Mouse (Mus musculus): Measurements from ENCODE around the gene Prkcz. TPM values are rescaled to one million over a fixed set of nuclear protein-coding genes. Genes with fewer than 3 reads are reported as not detected.
"Not testable (repeated sequence)": the region's sequence is repeated elsewhere in the genome, so short reads cannot be mapped to it uniquely, and the experiment has no call there.

Gene Prkcz
- total RNA-seq, 2 experiments from 2014 or later: 1.6 to 2.6 TPM

- DNase-seq: no peak
- intact Hi-C loops (cut with DNase I; ENCODE audit: low total_unique reads): no loop called here
These were observed 108.9 kb downstream of the Prkcz start for GRCm38 (mm10) chr4:155252253-155252652.

- no peak for DNase-seq
- intact Hi-C loops (cut with DNase I; ENCODE audit: low total_unique reads): no loop called here
These were observed 110.0 kb downstream of the Prkcz start for GRCm38 (mm10) chr4:155251147-155251546.

- intact Hi-C loops (cut with DNase I; ENCODE audit: low total_unique reads): no loop called here
- no peak for DNase-seq
These were observed 110.6 kb downstream of the Prkcz start for GRCm38 (mm10) chr4:155250361-155251117.

- peak; percentile 90 for DNase-seq
- intact Hi-C loops (cut with DNase I; ENCODE audit: low total_unique reads): loop anchor here (2.0 to 10.0 kb wide), 2 partner anchors 125 to 153 kb away; no protein-coding TSS in a partner anchor
These were observed 111.4 kb downstream of the Prkcz start, which contains the start of gene Faap20 for GRCm38 (mm10) chr4:155249648-155250351. TSS of gene Faap20 (plus strand) at chr4:155249802.

- intact Hi-C loops (cut with DNase I; ENCODE audit: low total_unique reads): loop anchor here (2.0 to 10.0 kb wide), 2 partner anchors 124 to 152 kb away; no protein-coding TSS in a partner anchor
- DNase-seq: peak; percentile 91
These were observed 111.9 kb downstream of the Prkcz start for GRCm38 (mm10) chr4:155249257-155249647.

GRCm38 (mm10) chr4:155248054-155248453 is 113.1 kb downstream of the Prkcz start:
- intact Hi-C loops (cut with DNase I; ENCODE audit: low total_unique reads): loop anchor here (2.0 to 10.0 kb wide), 2 partner anchors 123 to 151 kb away; no protein-coding TSS in a partner anchor
- not testable (repeated sequence) for DNase-seq

- intact Hi-C loops (cut with DNase I; ENCODE audit: low total_unique reads): loop anchor here (10.0 kb wide), 1 partner anchor 122 kb away; no protein-coding TSS in a partner anchor
- peak; percentile 77 for DNase-seq
These were observed 114.5 kb downstream of the Prkcz start for GRCm38 (mm10) chr4:155246691-155247105.

- intact Hi-C loops (cut with DNase I; ENCODE audit: low total_unique reads): loop anchor here (10.0 kb wide), 1 partner anchor 121 kb away; no protein-coding TSS in a partner anchor
- DNase-seq: no peak
These were observed 115.2 kb downstream of the Prkcz start for GRCm38 (mm10) chr4:155245770-155246492.

- DNase-seq: no peak
- intact Hi-C loops (cut with DNase I; ENCODE audit: low total_unique reads): loop anchor here (10.0 kb wide), 1 partner anchor 118 kb away; no protein-coding TSS in a partner anchor
These were observed 117.9 kb downstream of the Prkcz start for GRCm38 (mm10) chr4:155243233-155243632.

- intact Hi-C loops (cut with DNase I; ENCODE audit: low total_unique reads): loop anchor here (10.0 kb wide), 1 partner anchor 117 kb away; no protein-coding TSS in a partner anchor
- no peak for DNase-seq
These were observed 118.9 kb downstream of the Prkcz start for GRCm38 (mm10) chr4:155242292-155242691.

GRCm38 (mm10) chr4:155241789-155242188 is 119.4 kb downstream of the Prkcz start:
- no peak for DNase-seq
- intact Hi-C loops (cut with DNase I; ENCODE audit: low total_unique reads): loop anchor here (10.0 kb wide), 1 partner anchor 117 kb away; no protein-coding TSS in a partner anchor

GRCm38 (mm10) chr4:155239494-155239893 is 121.7 kb downstream of the Prkcz start:
- intact Hi-C loops (cut with DNase I; ENCODE audit: low total_unique reads): no loop called here
- DNase-seq: no peak

- DNase-seq: peak; percentile 65
- intact Hi-C loops (cut with DNase I; ENCODE audit: low total_unique reads): no loop called here
These were observed 122.9 kb downstream of the Prkcz start for GRCm38 (mm10) chr4:155238276-155238675.

- intact Hi-C loops (cut with DNase I; ENCODE audit: low total_unique reads): no loop called here
- no peak for DNase-seq
These were observed 124.3 kb downstream of the Prkcz start for GRCm38 (mm10) chr4:155236737-155237385.

GRCm38 (mm10) chr4:155235311-155236119 is 125.6 kb downstream of the Prkcz start:
- DNase-seq: peak; percentile 91
- intact Hi-C loops (cut with DNase I; ENCODE audit: low total_unique reads): no loop called here

GRCm38 (mm10) chr4:155234371-155235310 is 126.5 kb downstream of the Prkcz start:
- peak; percentile 25 for DNase-seq
- intact Hi-C loops (cut with DNase I; ENCODE audit: low total_unique reads): no loop called here

GRCm38 (mm10) chr4:155233878-155234277 is 127.3 kb downstream of the Prkcz start:
- peak; percentile 87 for DNase-seq
- intact Hi-C loops (cut with DNase I; ENCODE audit: low total_unique reads): no loop called here

All from gastrocnemius, postnatal 14 days (tissue).